8 mouse cellular contexts compared by ENCODE assay signal in genomic region chr8:83973161-83974031, GRCm38 (mm10). TPM values are rescaled to one million over a fixed set of nuclear protein-coding genes. Genes with fewer than 3 reads are reported as not detected.
A peak's percentile ranks its signal among the peaks of the same experiment; 100 is the strongest.
DNase-seq lines count a peak whose midpoint lies in the region; ATAC-seq lines count a peak whose summit lies in the region.

No protein-coding gene starts in this region.

- H3K27me3 ChIP-seq in kidney, embryonic 14.5 days (ENCODE audit: control insufficient read depth, insufficient read depth, low read length) = no peaks in the 10 kb centered on the region
- no peaks in the 10 kb centered on the region for H3K27me3 ChIP-seq in hindbrain, embryonic 15.5 days

- WGBS in kidney, embryonic 14.5 days = 4% methylated on average over 21 of the region's 37 CpGs
- 2% methylated on average over 34 of the region's 37 CpGs for WGBS in hindbrain, embryonic 15.5 days

- peak overlapping the region; percentile 94 for H3K4me2 ChIP-seq in kidney, embryonic 14.5 days (replicated peaks; ENCODE audit: low read depth, low read length)
- H3K4me2 ChIP-seq in hindbrain, embryonic 15.5 days = peak overlapping the region; percentile 94

- H3K9ac ChIP-seq in kidney, embryonic 14.5 days (ENCODE audit: low read depth, low read length) = peak overlapping the region; percentile 89
- peak overlapping the region; percentile 98 for H3K9ac ChIP-seq in hindbrain, embryonic 15.5 days

- H3K4me3 ChIP-seq in kidney, embryonic 14.5 days (ENCODE audit: low read length) = peak overlapping the region; percentile 92
- H3K4me3 ChIP-seq in hindbrain, embryonic 15.5 days = peak overlapping the region; percentile 98

- H3K27ac ChIP-seq in kidney, embryonic 14.5 days (ENCODE audit: low read depth, low read length) = 0 out of 2 replicates have a peak overlapping the region, but pooled peaks have one; percentile 11
- H3K27ac ChIP-seq in hindbrain, embryonic 15.5 days (replicated peaks) = peak overlapping the region; percentile 89

- peak; percentile 28 for ATAC-seq in kidney, embryonic 14.5 days (ENCODE audit: low FRiP score, low TSS enrichment)
- ATAC-seq in hindbrain, embryonic 15.5 days (ENCODE audit: low FRiP score, low read depth) = no peak; the same call in none of the 2 replicates
- ATAC-seq in inflammation-experienced regulatory T-cells, adult 6 months = no peak

- H3K9me3 ChIP-seq in kidney, embryonic 14.5 days (ENCODE audit: control insufficient read depth, low read length) = no peaks in the 10 kb centered on the region
- no peaks in the 10 kb centered on the region for H3K9me3 ChIP-seq in hindbrain, embryonic 15.5 days

- H3K4me1 ChIP-seq in kidney, embryonic 14.5 days (ENCODE audit: control insufficient read depth, insufficient read depth, low read length) = peaks cover 27% of the 10 kb centered on the region
- peaks cover 50% of the 10 kb centered on the region for H3K4me1 ChIP-seq in hindbrain, embryonic 15.5 days (replicated peaks)

- peaks cover 23% of the 10 kb centered on the region for H3K36me3 ChIP-seq in kidney, embryonic 14.5 days (ENCODE audit: control insufficient read depth, insufficient read depth, low read length)
- H3K36me3 ChIP-seq in hindbrain, embryonic 15.5 days = no peaks in the 10 kb centered on the region

- DNase-seq in kidney, adult 18-20 months = no peak
- peak; percentile 36 for DNase-seq in Muller cell, postnatal 12 days (ENCODE audit: inconsistent ontology term)
- DNase-seq in cerebellum, postnatal 36 days = peak; percentile 33 to 44
- DNase-seq in lung, postnatal 36 days = peak; percentile 21
- DNase-seq in thymus, postnatal 4 days = peak; percentile 57

RNA-seq across cellular contexts. Expression of gene Prkaca, which starts 0.6 kb away (rescaled TPM):
- polyA plus RNA-seq in kidney, embryonic 14.5 days (2014; fragmentation: Nextera tagmentation; extraction: Ambion mirVana) = 123 and 124 TPM in 2 replicates
- 241 and 250 TPM in 2 replicates for polyA plus RNA-seq in hindbrain, embryonic 15.5 days (2015; fragmentation: Nextera tagmentation; extraction: Ambion mirVana)
- polyA plus RNA-seq in inflammation-experienced regulatory T-cells, adult 6 months (2017; shearing (Covaris generic)) = 10 to 100 TPM; 16.3 to 20.1 (median 18.8) TPM

RNA-seq across cellular contexts. Expression of gene Asf1b, which starts 18.1 kb away (rescaled TPM):
- 68.2 and 71.4 TPM in 2 replicates for polyA plus RNA-seq in kidney, embryonic 14.5 days (2014; fragmentation: Nextera tagmentation; extraction: Ambion mirVana)
- polyA plus RNA-seq in hindbrain, embryonic 15.5 days (2015; fragmentation: Nextera tagmentation; extraction: Ambion mirVana) = 12.8 and 14.7 TPM in 2 replicates
- 100 to 1,000 TPM in 1 of 3 experiments, 10 to 100 TPM in 2; 26.0 to 159 (median 26.4) TPM for polyA plus RNA-seq in inflammation-experienced regulatory T-cells, adult 6 months (2017; shearing (Covaris generic))

RNA-seq across cellular contexts. Expression of gene Gm10644, which starts 18.4 kb away (rescaled TPM):
- polyA plus RNA-seq in kidney, embryonic 14.5 days (2014; fragmentation: Nextera tagmentation; extraction: Ambion mirVana) = 0.37 and 0.61 TPM in 2 replicates
- 1.1 TPM in 2 replicates for polyA plus RNA-seq in hindbrain, embryonic 15.5 days (2015; fragmentation: Nextera tagmentation; extraction: Ambion mirVana)
- polyA plus RNA-seq in inflammation-experienced regulatory T-cells, adult 6 months (2017; shearing (Covaris generic)) = 1 to 10 TPM in 1 of 3 experiments, under 1 TPM in 2; 0.16 to 1.5 (median 0.52) TPM

RNA-seq across cellular contexts. Expression of gene Samd1, which starts 24.1 kb away (rescaled TPM):
- polyA plus RNA-seq in kidney, embryonic 14.5 days (2014; fragmentation: Nextera tagmentation; extraction: Ambion mirVana) = 17.9 and 31.9 TPM in 2 replicates
- polyA plus RNA-seq in hindbrain, embryonic 15.5 days (2015; fragmentation: Nextera tagmentation; extraction: Ambion mirVana) = 6.2 and 7.3 TPM in 2 replicates
- polyA plus RNA-seq in inflammation-experienced regulatory T-cells, adult 6 months (2017; shearing (Covaris generic)) = 1 to 10 TPM; 5.0 to 7.3 (median 6.5) TPM

RNA-seq across cellular contexts. Expression of gene 1700067K01Rik, which starts 27.9 kb away (rescaled TPM):
- 1.2 TPM in 2 replicates for polyA plus RNA-seq in kidney, embryonic 14.5 days (2014; fragmentation: Nextera tagmentation; extraction: Ambion mirVana)
- polyA plus RNA-seq in hindbrain, embryonic 15.5 days (2015; fragmentation: Nextera tagmentation; extraction: Ambion mirVana) = 0.47 and 0.75 TPM in 2 replicates
- under 1 TPM in 2 of 3 experiments, not detected in 1; 0.51 to 0.70 TPM for polyA plus RNA-seq in inflammation-experienced regulatory T-cells, adult 6 months (2017; shearing (Covaris generic))
